Mouse (Mus musculus) lung, embryonic 16.5 days (tissue): Measurements from ENCODE around the gene Prdm16. TPM values are rescaled to one million over a fixed set of nuclear protein-coding genes. Genes with fewer than 3 reads are reported as not detected.

Experiments
- ATAC-seq: fragments of 200-750 bp; cut with Nextera tagmentation; 2 replicates; pipeline ENCODE4 v1.8.0; 2017; ENCODE audit warnings: low read depth, mild to moderate bottlenecking, moderate library complexity
- H3K27ac ChIP-seq: fragments of 300-500 bp; sonication (generic); 2 replicates; pipeline ENCODE4 v1.5.1; 2014; ENCODE audit warnings: mild to moderate bottlenecking, control low read depth, low read length
- H3K27me3 ChIP-seq: fragments of 300-500 bp; sonication (generic); 2 replicates; pipeline ENCODE4 v1.6.1; 2014; ENCODE audit warnings: low read depth, low read length, mixed read lengths; ENCODE audit not compliant: control insufficient read depth, insufficient read depth
- H3K36me3 ChIP-seq: fragments of 300-500 bp; sonication (generic); 2 replicates; pipeline ENCODE4 v1.6.1; 2014; ENCODE audit warnings: low read length; ENCODE audit not compliant: control insufficient read depth, insufficient read depth
- H3K4me1 ChIP-seq: fragments of 300-500 bp; sonication (generic); replicated peaks from 2 replicates; pipeline ENCODE4 v1.6.1; 2014; ENCODE audit warnings: low read length, mixed read lengths; ENCODE audit not compliant: control insufficient read depth, insufficient read depth
- H3K4me2 ChIP-seq: fragments of 300-500 bp; sonication (generic); 2 replicates; pipeline ENCODE4 v1.6.1; 2014; ENCODE audit warnings: low read depth, low read length, control low read depth
- H3K4me3 ChIP-seq: fragments of 300-500 bp; sonication (generic); 2 replicates; pipeline ENCODE4 v1.5.1; 2014; ENCODE audit warnings: mild to moderate bottlenecking, low read length, control low read depth
- H3K9ac ChIP-seq: fragments of 300-500 bp; sonication (generic); 2 replicates; pipeline ENCODE4 v1.6.1; 2014; ENCODE audit warnings: low read length, control low read depth
- H3K9me3 ChIP-seq: fragments of 300-500 bp; sonication (generic); 2 replicates; pipeline ENCODE4 v1.6.1; 2016; ENCODE audit warnings: low read length; ENCODE audit not compliant: control insufficient read depth
- whole genome bisulfite sequencing: fragments of 180-500 bp; shearing (Covaris S2); extraction: QIAGEN DNeasy Blood & Tissue Kit; methylation state at CpG from one replicate; pipeline ENCODE4 v1.1.7; 2014; 5-methylcytosine and 5-hydroxymethylcytosine counted together
- polyA plus RNA-seq: library from polyadenylated mRNA; unstranded; fragments of >200 nt; fragmentation: Nextera tagmentation; extraction: Ambion mirVana; gene quantifications from 2 replicates; pipeline ENCODE4 v1.2.1, GENCODE M21; 2015

Gene Prdm16
- polyA plus RNA-seq, 1 experiment from 2014 or later = 25.2 TPM

DNA sequence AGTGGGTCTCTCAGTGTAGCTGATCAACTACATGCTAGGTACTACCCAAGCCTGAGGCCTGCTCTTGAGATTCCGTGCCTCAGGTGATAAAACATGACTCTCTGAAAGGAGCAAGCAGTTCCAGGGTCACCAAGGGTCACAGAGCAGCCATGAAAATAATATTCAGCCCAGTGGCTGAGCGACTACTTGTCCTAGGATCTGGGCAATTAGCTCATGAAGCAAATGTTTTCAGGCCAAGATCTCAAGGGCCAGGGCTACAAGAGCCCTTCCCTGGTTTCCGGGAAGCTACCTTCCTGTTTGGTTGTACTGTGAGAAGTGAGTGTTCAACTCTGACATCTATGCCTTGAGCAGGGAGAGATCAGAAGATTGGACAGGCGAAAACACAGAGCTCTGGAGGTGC is 186.6 kb downstream of the Prdm16 start:
- Histone ChIP-seq H3K4me1 (peaks cover 7% of the 10 kb centered on the region; the same call in 1 of the 2 replicates), H3K4me3 (no peak overlapping the region), H3K9ac (no peak overlapping the region), H3K9me3 (no peaks in the 10 kb centered on the region), H3K36me3 (no peaks in the 10 kb centered on the region), H3K4me2 (no peak overlapping the region), H3K27me3 (no peaks in the 10 kb centered on the region; the same call in 1 of the 2 replicates), H3K27ac (peak overlapping the region; percentile 12; the same call in 1 of the 2 replicates)
- 54% methylated on average over 4 of the region's 4 CpGs for WGBS
- no peak for ATAC-seq

DNA sequence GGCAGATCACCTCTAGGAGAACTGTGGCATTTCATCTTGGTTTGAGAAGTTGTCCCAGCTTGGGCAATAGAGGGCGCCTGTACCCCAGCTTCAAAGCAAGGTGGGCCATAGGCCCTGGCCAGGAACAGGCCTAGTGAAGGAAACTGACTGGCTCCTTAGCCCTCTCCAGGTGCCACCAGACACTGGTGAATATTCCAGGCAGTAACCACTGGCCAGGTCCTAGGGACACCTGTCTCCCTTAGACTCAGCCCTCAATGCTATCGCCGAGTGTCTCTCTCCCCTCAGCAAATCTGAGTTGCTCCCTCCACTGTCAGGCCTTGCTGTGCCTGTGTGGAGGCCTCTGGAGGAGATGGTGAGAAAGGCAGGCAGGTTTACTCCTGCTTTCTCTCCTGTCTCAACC is 187.3 kb downstream of the Prdm16 start:
- Histone ChIP-seq H3K9me3 (no peaks in the 10 kb centered on the region), H3K36me3 (no peaks in the 10 kb centered on the region), H3K27me3 (no peaks in the 10 kb centered on the region; the same call in 1 of the 2 replicates), H3K27ac (peak overlapping the region; percentile 37; the same call in 1 of the 2 replicates), H3K4me1 (peaks cover 7% of the 10 kb centered on the region; the same call in 1 of the 2 replicates), H3K4me3 (no peak overlapping the region), H3K4me2 (no peak overlapping the region), H3K9ac (no peak overlapping the region)
- WGBS = 25% methylated on average over 3 of the region's 3 CpGs
- ATAC-seq = peak; percentile 61

DNA sequence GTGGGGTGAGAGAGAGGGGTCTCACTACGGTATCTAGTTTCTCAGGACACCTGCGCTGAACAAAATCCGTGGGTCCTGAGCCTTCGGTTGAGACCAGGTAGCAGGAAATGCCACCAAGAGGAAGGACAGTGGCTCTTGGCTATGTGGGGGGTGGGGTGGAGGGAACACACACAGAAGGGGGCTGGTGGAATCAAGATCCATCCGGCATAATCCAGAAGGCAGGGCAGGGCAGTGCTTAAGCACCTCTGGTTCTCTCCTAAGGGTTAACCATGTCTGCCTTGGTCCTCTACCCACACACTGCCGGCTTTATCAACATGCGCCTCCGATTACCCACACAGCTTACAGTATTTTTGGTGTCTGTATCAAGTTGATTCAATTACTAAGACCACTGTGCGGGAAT is 191.0 kb downstream of the Prdm16 start:
- peaks cover 7% of the 10 kb centered on the region; the same call in 1 of the 2 replicates for H3K4me1 ChIP-seq
- WGBS = 60% methylated on average over 9 of the region's 9 CpGs
- ATAC-seq = no peak
- no peaks in the 10 kb centered on the region; the same call in 1 of the 2 replicates for H3K27me3 ChIP-seq
- H3K9ac ChIP-seq = no peak overlapping the region
- H3K4me3 ChIP-seq = no peak overlapping the region
- H3K36me3 ChIP-seq = no peaks in the 10 kb centered on the region
- H3K27ac ChIP-seq = no peak overlapping the region
- H3K9me3 ChIP-seq = no peaks in the 10 kb centered on the region
- no peak overlapping the region for H3K4me2 ChIP-seq

DNA sequence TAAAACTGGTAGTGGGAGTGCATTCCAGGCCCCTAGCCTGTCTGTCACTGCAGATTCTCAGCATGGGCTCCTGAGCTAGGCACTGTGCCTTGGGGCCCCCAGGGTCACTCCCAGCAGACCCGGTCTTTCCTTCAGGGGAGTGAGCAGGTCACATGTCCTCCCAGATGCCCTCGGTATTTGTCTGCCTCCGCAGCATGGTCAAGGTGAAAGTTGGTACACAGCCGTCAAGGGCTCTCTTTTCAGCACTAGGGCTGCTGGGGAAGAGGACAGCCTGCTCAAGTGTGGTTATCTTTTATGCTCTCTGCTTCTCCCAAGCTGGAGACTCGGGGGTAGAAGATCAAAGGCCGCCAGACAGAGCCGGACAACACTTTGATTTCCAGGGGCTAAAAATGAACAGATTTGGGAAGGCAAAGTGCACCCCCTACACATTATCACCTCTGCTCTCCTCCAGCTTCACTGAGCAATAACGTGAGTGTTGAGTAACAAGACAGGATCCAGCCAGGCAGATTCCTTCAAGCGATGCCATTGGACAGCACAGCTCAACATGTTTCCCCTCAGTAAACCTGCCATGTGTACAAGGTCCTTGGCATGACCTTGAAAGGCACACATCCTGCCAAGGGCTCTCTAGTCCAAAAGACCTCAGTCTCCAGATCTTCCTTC is 193.9 kb downstream of the Prdm16 start:
- no peaks in the 10 kb centered on the region for H3K9me3 ChIP-seq
- no peak for ATAC-seq
- no peak overlapping the region for H3K4me2 ChIP-seq
- no peaks in the 10 kb centered on the region for H3K36me3 ChIP-seq
- no peaks in the 10 kb centered on the region; the same call in 1 of the 2 replicates for H3K27me3 ChIP-seq
- no peak overlapping the region for H3K9ac ChIP-seq
- H3K4me1 ChIP-seq = no peaks in the 10 kb centered on the region
- no peak overlapping the region for H3K4me3 ChIP-seq
- no peak overlapping the region for H3K27ac ChIP-seq
- WGBS = 18% methylated on average over 9 of the region's 9 CpGs

DNA sequence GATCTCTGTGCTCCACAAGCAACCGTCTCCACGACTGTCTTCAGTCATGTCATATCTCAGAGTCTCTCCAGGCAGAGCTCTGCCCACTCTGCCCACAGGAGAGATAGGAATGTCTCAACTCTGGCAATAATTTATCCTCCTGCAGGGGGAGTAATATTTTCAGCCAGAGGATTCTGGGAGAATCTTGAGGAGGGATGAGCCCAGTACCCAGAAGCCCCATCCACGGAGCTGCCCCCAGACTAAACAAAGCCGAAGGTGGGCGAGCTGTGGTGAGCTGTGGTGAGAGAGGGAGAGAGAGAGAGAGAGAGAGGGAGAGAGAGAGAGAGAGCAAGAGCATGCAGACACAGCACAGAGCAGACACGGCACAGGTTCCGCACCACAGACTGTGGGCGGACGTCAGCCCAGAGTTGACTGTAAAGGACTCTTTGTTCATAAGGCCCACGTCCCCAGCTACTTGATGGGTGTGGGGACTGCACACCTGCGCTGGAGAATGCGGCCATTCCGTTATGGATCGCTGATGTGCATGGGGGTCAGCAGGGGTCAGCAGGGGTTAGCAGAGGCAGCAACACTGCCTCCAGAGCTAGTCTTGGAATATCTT is 197.1 kb downstream of the Prdm16 start:
- H3K27me3 ChIP-seq = no peaks in the 10 kb centered on the region; the same call in 1 of the 2 replicates
- no peaks in the 10 kb centered on the region for H3K4me1 ChIP-seq
- 57% methylated on average over 14 of the region's 14 CpGs for WGBS
- H3K4me2 ChIP-seq = no peak overlapping the region
- no peaks in the 10 kb centered on the region for H3K9me3 ChIP-seq
- H3K9ac ChIP-seq = no peak overlapping the region
- peak; percentile 15; the same call in 1 of the 2 replicates for ATAC-seq
- no peak overlapping the region for H3K27ac ChIP-seq
- H3K4me3 ChIP-seq = no peak overlapping the region
- H3K36me3 ChIP-seq = no peaks in the 10 kb centered on the region

DNA sequence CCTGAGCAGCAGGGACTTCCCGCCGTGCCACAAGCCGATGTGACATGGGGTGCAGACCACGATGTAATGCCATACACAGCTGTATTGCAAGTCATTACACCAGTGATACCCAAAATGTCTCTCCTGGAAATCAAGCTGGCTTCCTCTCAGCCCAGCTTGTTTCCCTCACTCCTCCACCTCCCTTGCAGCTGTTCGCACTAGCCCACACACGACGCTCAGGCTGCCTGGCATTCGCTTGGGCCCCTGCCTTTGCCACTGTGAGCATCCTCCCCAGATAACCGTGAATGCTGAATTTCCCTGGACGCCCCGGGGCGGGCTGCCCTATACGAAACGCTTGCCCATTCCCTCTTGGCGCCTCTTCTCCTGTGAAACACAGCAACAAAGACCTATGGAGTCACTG is 198.1 kb downstream of the Prdm16 start:
- Histone ChIP-seq H3K36me3 (no peaks in the 10 kb centered on the region), H3K4me3 (no peak overlapping the region), H3K4me2 (no peak overlapping the region), H3K27ac (no peak overlapping the region), H3K9ac (no peak overlapping the region), H3K9me3 (no peaks in the 10 kb centered on the region), H3K4me1 (no peaks in the 10 kb centered on the region), H3K27me3 (no peaks in the 10 kb centered on the region; the same call in 1 of the 2 replicates)
- peak; percentile 38; the same call in 1 of the 2 replicates for ATAC-seq
- 64% methylated on average over 15 of the region's 15 CpGs for WGBS

DNA sequence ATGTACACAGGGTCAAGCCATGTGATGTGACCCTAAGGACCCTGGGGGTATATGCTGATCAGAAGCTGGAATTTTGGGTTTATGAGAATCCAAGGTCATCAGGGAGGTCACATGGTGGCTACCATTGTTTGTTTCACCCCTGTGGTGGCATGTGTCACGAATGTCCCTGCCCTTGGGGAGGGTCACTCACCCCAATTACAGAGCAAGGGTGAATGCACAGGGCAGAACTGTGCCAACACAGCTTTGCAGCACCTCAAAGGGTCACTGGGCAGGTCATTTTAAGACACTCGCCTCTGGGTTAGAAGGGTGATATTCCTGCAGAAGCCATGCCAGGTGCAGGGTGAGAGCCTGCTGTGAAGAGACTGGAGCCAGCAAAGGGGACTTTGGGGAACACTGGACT is 206.9 kb downstream of the Prdm16 start:
- ATAC-seq = no peak
- no peaks in the 10 kb centered on the region for H3K27me3 ChIP-seq
- H3K4me2 ChIP-seq = no peak overlapping the region
- no peak overlapping the region for H3K27ac ChIP-seq
- WGBS = 70% methylated on average over 2 of the region's 2 CpGs
- H3K4me3 ChIP-seq = no peak overlapping the region
- no peaks in the 10 kb centered on the region for H3K36me3 ChIP-seq
- H3K9ac ChIP-seq = no peak overlapping the region
- H3K9me3 ChIP-seq = no peaks in the 10 kb centered on the region
- H3K4me1 ChIP-seq = no peaks in the 10 kb centered on the region; the same call in 1 of the 2 replicates

DNA sequence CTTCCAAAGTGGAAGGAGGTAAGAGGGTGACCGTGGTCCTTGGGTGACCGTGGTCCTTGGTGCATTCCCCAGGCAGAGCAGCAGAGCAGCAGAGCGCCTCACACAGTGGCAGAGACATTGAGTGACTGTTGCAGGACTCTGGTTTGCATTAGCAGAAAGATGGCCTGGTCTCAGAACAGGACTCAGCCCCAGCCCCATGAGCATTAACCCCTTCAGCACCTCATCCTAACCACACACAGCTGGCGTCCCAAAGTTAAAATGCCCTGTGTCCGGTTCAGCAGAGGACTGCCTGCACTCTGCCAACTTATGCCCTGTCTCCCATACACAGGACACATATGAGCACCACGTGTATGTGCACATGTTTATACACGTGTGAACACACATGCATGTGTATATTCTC is 209.8 kb downstream of the Prdm16 start:
- Histone ChIP-seq H3K36me3 (no peaks in the 10 kb centered on the region), H3K9me3 (no peaks in the 10 kb centered on the region), H3K4me2 (no peak overlapping the region), H3K27me3 (no peaks in the 10 kb centered on the region), H3K27ac (no peak overlapping the region), H3K9ac (no peak overlapping the region), H3K4me3 (no peak overlapping the region), H3K4me1 (no peaks in the 10 kb centered on the region; the same call in 1 of the 2 replicates)
- WGBS = 72% methylated on average over 7 of the region's 7 CpGs
- no peak for ATAC-seq

DNA sequence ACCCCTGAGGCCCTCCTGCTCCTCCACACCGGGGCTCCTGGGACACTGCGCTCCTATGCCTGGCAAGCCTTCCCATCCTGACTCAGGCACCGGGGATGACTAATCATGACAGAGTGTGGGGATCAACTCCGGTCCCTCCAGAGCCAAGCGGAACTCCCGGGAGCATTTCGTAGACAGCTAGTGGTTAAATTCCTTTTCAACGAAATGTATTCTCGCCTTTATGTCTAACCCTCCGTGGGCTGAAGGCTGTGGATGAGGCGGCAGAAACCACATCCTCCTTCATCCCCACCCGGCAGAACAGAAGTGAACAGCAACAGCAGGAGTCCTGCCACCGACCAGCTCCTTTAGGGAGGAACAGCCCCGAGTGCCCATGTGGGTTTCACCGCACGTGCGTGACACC is 211.4 kb downstream of the Prdm16 start:
- Histone ChIP-seq H3K27ac (no peak overlapping the region), H3K9ac (no peak overlapping the region), H3K9me3 (no peaks in the 10 kb centered on the region), H3K4me2 (no peak overlapping the region), H3K36me3 (no peaks in the 10 kb centered on the region), H3K4me1 (no peaks in the 10 kb centered on the region; the same call in 1 of the 2 replicates), H3K27me3 (no peaks in the 10 kb centered on the region; the same call in 1 of the 2 replicates), H3K4me3 (no peak overlapping the region)
- 48% methylated on average over 17 of the region's 17 CpGs for WGBS
- peak; percentile 51; the same call in 1 of the 2 replicates for ATAC-seq
